Mouse (Mus musculus) kidney, adult 2 months (tissue): ENCODE data around the gene Ripor3.

Source experiments
- CTCF ChIP-seq: fragments of 200-500 bp; conservative IDR thresholded peaks from 2 replicates; pipeline ENCODE4 v1.5.1; 2011; ENCODE audit warnings: low read depth, mild to moderate bottlenecking, control low read depth, low read length, moderate library complexity, mixed read lengths; ENCODE audit not compliant: insufficient read depth, insufficient read length
- POLR2A ChIP-seq: fragments of 200-500 bp; IDR thresholded peaks from one replicate; pipeline ENCODE4 v1.6.1; 2011; ENCODE audit warnings: low read depth, low read length, control low read depth

- TF ChIP-seq CTCF: no peak
- no peak for TF ChIP-seq POLR2A
These were observed 65.0 kb downstream of the Ripor3 start for GRCm38 (mm10) chr2:167945451-167945850.
